Mouse (Mus musculus) cerebellum, postnatal 25 days (tissue): ENCODE data around the gene Dpm3.

ENCODE experiments used
- DNase-seq, 2 experiments: peaks; one replicate each; pipeline ENCODE4 v3.0.0; 2021; ENCODE audit warnings: mixed read lengths in 2 of 2

Dpm3 gene

GRCm38 (mm10) chr3:89270051-89270755, 11.0 kb downstream of the Dpm3 start, which contains the start of gene Slc50a1:
Gene Slc50a1, minus strand, starts transcription at chr3:89270570.
- peak; percentile 89 to 94 for DNase-seq

- peak; percentile 71 to 80 for DNase-seq
Observed at GRCm38 (mm10) chr3:89270891-89271290, 11.7 kb downstream of the Dpm3 start.

DNA sequence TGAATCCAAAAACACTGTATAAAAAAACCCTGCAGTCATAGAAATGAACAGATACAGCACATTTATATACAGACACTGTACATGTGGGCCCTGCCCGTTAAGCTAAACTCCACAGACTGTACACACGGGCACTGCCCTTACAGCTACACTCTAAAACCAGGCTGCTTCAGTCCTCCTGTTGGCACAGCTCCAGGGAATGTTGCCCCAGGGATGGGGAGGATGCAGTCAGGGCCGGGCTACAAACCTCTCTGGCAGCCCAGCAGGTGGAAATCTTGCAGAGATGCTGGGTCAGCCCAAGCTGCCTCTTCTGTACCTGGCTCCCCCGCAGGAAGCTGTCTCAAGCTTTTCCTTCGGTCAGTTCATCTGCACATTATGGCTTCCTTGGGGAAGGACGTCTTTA, 12.6 kb downstream of the Dpm3 start:
- peak; percentile 43 to 59 for DNase-seq

- DNase-seq, result no peak
Observed at GRCm38 (mm10) chr3:89276061-89276460, 16.9 kb downstream of the Dpm3 start.

DNA sequence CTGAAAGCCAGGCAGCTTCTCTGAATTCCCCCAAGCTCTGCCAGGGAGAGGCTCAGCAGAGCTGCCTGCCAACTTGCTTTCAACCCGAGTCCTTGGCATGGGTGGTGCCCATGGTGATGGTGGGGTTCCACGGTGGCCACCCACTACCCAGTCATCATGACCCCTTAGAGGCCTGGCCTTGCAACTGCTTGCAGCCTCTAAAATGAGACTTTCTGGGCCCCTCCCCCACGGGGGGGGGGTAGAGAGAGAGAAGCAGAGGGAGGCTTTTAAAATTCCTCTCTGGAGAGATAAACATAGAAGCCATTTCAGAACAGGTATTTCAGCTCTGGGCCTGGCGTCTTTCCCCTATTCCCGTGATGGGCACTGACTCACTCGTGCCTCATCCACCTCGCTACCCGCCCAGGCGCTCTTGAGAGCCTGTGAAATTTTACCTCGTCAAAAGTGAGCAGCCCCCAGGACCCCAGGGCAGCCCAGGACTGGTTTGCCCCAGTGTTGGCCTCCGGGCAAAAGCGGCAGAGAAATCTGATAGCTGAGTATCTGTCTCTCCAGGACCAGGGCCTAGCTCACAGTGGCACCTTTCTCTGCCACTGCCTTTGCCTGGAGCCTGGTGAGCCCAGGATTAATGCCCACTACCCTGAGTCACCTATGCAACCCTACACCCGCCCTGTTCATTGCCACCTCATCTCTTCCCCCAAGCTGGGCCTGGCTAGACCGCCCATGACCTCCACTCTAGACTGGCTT, 18.3 kb downstream of the Dpm3 start:
- DNase-seq, result peak; percentile 39 to 50

DNA sequence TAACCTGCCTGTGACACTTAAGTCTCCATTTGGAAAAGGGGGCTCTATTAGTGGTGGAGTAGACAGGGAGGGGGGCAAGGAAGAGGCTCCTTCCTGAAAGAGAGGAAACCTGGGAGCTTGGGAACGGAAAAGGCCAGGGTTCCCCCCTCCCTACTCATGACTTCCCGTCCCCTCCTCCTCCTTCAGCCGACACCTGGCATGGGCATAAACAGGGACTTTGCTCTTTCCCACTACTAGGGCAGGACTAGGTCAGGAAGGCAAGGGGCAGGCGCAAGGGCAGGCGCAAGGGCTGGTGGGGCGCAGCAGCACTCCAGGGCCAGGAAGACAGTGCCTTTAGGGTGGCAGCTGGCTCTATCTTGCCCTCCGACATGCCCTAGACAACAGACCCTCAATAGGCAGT, 18.9 kb downstream of the Dpm3 start:
- peak; percentile 27 to 32 for DNase-seq

DNA sequence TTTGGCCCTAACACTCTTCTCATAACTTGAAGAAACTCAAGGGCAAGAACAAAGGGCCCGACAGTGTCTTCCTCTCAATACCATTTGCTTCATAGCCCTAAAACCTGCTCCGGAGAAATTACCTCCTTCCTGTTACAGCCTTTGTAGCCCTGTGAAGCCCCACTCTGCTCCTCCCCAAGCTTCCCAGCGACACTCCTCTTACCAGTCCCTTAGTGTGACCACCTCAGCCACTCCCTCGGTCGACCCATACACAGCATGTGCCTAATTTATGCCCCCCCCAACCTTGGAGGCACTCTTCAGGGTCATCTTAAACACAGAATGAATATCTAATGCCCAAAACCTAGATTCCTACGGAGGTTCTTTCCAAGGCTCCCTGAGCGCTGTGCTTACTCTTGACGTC, 19.5 kb downstream of the Dpm3 start:
- no peak for DNase-seq

GRCm38 (mm10) chr3:89279153-89279890, 20.2 kb downstream of the Dpm3 start:
- DNase-seq, result peak; percentile 92 to 94

DNA sequence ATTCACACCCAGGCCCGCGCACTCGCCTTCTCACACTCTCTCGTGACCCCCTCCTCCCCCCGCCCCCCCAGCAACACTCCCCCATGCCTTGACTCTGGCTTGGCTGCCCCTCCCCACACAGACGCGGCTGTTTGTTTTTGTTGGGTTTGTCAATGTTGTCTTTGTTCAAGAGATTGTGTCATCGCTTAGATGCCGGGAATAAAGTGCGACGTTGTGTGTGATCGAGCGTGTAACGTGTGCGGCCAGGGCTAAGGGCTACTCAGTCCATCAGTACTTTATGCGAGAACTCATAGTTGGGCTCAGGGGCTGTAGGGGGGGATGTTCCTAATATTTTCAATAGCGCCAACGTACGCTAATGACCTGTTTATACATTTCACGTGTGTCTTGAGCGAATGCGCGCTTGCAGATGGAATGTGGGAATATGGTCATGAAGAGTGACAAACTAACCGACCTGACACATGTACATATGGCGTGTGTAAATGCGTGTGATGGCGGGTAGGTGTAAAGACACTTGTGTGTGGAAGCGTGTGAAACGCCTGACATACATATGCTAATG, 21.0 kb downstream of the Dpm3 start:
- DNase-seq, result peak in 1 of 2 experiments; percentile 48

DNA sequence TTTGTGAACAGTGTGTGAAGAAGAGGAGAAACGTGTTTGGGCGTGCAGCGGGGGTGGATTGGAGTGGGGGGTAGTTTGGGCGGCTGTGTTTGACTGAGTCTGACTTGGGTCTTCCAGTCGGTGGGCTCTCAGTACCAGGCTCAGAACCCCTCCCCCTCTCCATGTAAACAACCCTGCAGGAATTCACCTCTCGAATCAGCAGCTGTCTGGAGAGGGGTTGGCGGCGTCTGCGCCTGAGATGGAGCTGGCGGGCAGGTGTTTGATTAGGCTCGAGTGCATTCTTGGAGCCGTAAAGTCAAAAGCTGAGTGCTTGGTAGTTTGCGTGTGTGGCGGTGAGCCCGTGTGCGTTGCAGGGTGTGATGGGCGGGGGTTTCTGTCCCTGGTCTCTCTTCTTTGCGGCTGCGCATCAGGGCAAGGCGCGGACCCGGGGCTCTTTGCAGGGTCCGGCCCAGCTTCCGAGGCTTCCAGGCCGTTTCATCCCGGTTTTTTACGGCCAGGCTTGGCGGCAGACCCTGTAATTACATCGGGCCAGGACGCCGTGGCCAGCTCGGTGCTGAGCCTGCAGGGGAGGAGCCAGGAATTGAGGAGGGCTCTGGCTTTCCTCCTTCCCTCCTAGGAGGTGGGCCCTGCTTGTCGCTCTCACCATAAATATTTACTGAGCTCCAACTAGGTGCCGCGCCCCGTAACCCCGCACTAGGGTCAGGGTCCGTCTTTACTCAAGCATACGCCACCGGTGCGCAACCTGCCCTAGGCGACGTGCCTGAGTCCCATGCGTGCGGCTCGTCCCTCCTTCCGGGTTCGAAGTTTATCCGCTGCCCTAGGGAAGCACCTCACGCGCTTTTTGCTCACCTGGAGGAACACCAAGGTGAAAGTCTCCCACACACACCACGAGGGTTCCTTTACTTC, 21.7 kb downstream of the Dpm3 start, which contains the start of gene Efna1:
TSS of gene Efna1 (minus strand) at position 537 of the 906 bp plus-strand sequence.
- DNase-seq, result peak; percentile 66 to 67

- DNase-seq, result peak; percentile 89 to 93
Observed at GRCm38 (mm10) chr3:89281579-89282290, 22.6 kb downstream of the Dpm3 start.

- no peak for DNase-seq
Observed at GRCm38 (mm10) chr3:89282291-89282643, 23.1 kb downstream of the Dpm3 start.

- DNase-seq, result no peak
Observed at GRCm38 (mm10) chr3:89284261-89284660, 25.1 kb downstream of the Dpm3 start.

- DNase-seq, result no peak
Observed at GRCm38 (mm10) chr3:89285526-89285925, 26.4 kb downstream of the Dpm3 start.

GRCm38 (mm10) chr3:89287286-89287685, 28.1 kb downstream of the Dpm3 start:
- no peak for DNase-seq

- no peak for DNase-seq
Observed at GRCm38 (mm10) chr3:89288503-89288928, 29.4 kb downstream of the Dpm3 start.

- DNase-seq, result no peak
Observed at GRCm38 (mm10) chr3:89291874-89292273, 32.7 kb downstream of the Dpm3 start.

DNA sequence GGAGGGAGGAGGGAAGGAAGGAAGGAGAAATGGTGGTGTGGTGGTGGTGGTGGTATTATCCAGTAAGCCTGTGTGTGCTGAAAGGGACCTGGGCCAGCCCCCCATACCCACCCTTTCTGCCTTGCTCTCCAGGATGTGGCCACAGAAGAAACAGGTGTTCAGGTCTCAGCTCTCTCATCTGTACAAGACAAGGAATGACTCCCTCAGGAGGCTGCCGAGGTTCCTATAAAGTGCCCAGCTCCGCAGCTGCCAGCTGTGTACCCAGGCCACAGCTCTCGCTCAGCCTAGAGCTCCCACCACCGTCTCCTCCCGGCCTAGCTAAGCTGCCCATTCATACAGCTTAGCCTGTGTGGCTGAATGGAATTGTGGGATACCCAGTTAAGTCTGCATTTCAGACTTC, 33.1 kb downstream of the Dpm3 start:
- no peak for DNase-seq

DNA sequence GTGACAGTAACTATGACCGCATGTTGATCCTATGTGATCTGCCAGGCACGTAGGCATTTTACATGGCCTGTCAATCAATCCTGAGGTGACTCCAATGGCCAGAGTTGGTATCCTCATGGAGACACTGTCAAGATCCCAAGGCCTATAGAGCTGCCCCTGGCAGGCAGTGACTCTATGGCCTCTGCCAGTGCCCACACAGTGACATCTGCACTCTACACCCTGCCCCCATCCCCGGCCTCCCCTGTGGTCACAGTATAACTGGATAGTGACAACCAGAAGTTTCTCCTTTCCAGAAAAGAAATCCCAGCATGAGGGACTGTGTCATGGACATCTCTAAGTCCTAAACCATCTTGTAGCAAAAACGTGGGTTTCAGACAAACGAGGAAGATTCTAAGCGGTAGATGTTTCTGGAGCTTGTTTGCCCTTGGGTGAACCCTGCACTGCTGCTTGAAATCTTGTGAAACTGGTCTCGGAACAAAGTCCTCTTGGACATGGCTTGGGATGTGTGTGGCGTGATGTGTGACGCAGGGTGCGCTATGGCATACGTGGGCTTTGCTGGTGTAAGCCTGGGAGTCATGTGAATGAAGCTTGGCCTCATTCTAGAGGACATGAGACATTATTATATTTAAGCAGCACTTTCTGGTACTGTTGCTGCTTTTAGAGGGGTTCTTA, 34.2 kb downstream of the Dpm3 start:
- no peak for DNase-seq

DNA sequence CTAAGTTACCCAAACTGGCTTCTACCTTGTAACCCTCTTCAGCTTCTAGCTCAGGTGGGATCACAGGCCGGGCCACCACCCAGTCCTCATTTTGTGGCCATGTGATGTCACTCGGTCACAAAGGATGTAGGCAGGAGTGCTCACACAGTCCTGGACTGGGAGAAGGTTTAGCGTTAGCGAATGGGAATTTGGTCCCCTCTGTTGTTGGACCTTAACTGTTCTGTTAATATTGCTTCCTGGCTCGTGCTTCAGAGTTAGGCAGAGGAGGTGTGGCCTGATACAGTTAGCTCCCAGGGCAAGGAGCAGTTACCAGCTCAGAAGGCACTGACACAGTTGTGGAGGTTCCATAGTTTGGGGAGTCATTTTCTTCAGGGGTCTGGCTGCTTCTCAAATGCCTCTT, 35.0 kb downstream of the Dpm3 start:
- no peak for DNase-seq
